Mouse (Mus musculus) G1E (cell line): ENCODE results near the gene Elane.

Source experiments
- CTCF ChIP-seq: IDR thresholded peaks from 2 replicates; pipeline ENCODE4 v1.5.1; 2012; ENCODE audit warnings: low read depth, low read length, inconsistent platforms, mixed read lengths
- GATA1 ChIP-seq: IDR thresholded peaks from 2 replicates; pipeline ENCODE4 v1.6.1; 2012; ENCODE audit warnings: borderline replicate concordance, low read length, inconsistent platforms, mixed read lengths
- POLR2AphosphoS5 ChIP-seq: IDR thresholded peaks from 2 replicates; pipeline ENCODE4 v1.6.1; 2012; ENCODE audit warnings: low read depth, low read length, inconsistent platforms; ENCODE audit not compliant: insufficient replicate concordance

DNA sequence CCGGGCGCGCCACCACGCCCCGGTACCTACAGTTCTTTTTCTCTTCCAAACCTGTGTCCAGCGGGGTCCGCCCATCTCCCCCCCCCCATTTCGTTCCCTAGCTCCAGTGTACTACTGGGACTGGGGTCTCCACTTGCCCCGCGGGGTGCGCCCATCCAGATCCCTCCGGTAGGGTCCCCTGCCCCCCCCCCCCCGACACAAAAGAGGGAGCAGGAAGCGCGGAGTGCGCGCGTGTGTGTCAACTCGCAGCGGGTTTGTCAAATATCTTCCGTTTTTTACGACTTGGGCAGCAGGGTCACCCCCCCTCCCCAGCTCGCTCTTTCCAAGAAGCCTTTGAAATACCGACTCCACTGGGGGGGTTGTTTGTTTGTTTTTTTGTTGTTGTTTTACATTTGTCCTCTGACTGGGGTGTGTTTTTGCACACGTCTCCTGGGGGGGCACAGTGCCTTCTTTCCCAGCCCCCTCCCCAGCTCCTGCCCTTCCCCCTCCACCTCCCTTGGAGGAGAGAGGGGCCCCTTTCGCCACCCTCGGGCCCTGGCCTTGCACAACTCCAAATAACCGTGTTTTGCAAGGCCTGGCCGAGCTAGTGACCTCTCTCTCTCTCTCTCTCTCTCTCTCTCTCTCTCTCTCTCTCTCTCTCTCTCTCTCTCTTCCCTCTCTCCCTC is 42.1 kb downstream of the Elane start:
- TF ChIP-seq CTCF = no peak
- no peak for TF ChIP-seq POLR2AphosphoS5
- TF ChIP-seq GATA1 = no peak
